ENCODE assay signal across 8 mouse cellular contexts in genomic region chr5:35756997-35757638, GRCm38 (mm10). TPM values are rescaled to one million over a fixed set of nuclear protein-coding genes. Genes with fewer than 3 reads are reported as not detected.
DNase-seq lines count a peak whose midpoint lies in the region; ATAC-seq and TF ChIP-seq lines count a peak whose summit lies in the region.

No protein-coding gene starts in this region.

- peak overlapping the region; percentile 99 for H3K4me2 ChIP-seq in heart, embryonic 15.5 days
- peak overlapping the region; percentile 96 for H3K4me2 ChIP-seq in intestine, embryonic 16.5 days (ENCODE audit: low read depth, low read length)
- peak overlapping the region; percentile 100 for H3K4me2 ChIP-seq in liver, embryonic 11.5 days

- DNase-seq in heart, postnatal 4 days = no peak
- DNase-seq in ZHBTc4 (ENCODE audit: low read depth, low spot score) = peak; percentile 51
- DNase-seq in liver, embryonic 11.5 days (ENCODE audit: low spot score) = no peak
- DNase-seq in retina, adult 2 months (ENCODE audit: low read depth, low spot score) = peak; percentile 53
- no peak for DNase-seq in urinary bladder, adult 2 months (ENCODE audit: low spot score)

- H3K9ac ChIP-seq in heart, embryonic 15.5 days = peak overlapping the region; percentile 45; the same call in 1 of the 2 replicates
- H3K9ac ChIP-seq in intestine, embryonic 16.5 days (ENCODE audit: low read depth, low read length) = peak overlapping the region; percentile 45
- peak overlapping the region; percentile 26; the same call in 1 of the 2 replicates for H3K9ac ChIP-seq in liver, embryonic 11.5 days (ENCODE audit: low read depth, low read length)

- TF ChIP-seq POLR2A in embryonic fibroblast, embryonic 13.5 days (IDR thresholded peaks at IDR 0.05; ENCODE audit: low read depth, low read length) = no peak

- no peak overlapping the region for H3K27ac ChIP-seq in heart, embryonic 15.5 days
- H3K27ac ChIP-seq in embryonic fibroblast, embryonic 13.5 days (ENCODE audit: insufficient read depth, low read length) = no peak overlapping the region
- peak overlapping the region; percentile 65; the same call in 1 of the 2 replicates for H3K27ac ChIP-seq in intestine, embryonic 16.5 days (ENCODE audit: low read length)
- no peak overlapping the region for H3K27ac ChIP-seq in liver, embryonic 11.5 days (ENCODE audit: low read depth, low read length)

- peaks cover 43% of the 10 kb centered on the region for H3K27me3 ChIP-seq in heart, embryonic 15.5 days
- H3K27me3 ChIP-seq in intestine, embryonic 16.5 days (replicated peaks; ENCODE audit: control insufficient read depth, insufficient read depth, low read length) = peaks cover 13% of the 10 kb centered on the region
- H3K27me3 ChIP-seq in liver, embryonic 11.5 days (replicated peaks; ENCODE audit: control insufficient read depth, insufficient read depth, low read length) = peaks cover 44% of the 10 kb centered on the region

- H3K4me3 ChIP-seq in heart, embryonic 15.5 days = peak overlapping the region; percentile 71
- H3K4me3 ChIP-seq in embryonic fibroblast, embryonic 13.5 days (ENCODE audit: insufficient read depth, low read length) = peak overlapping the region; percentile 28
- peak overlapping the region; percentile 55 for H3K4me3 ChIP-seq in intestine, embryonic 16.5 days (ENCODE audit: low read length)
- H3K4me3 ChIP-seq in liver, embryonic 11.5 days (ENCODE audit: low read depth, low read length) = peak overlapping the region; percentile 64

- WGBS in heart, embryonic 15.5 days = 13% methylated on average over 26 of the region's 26 CpGs
- 8% methylated on average over 26 of the region's 26 CpGs for WGBS in intestine, embryonic 16.5 days
- 11% methylated on average over 25 of the region's 26 CpGs for WGBS in liver, embryonic 11.5 days

- no peaks in the 10 kb centered on the region for H3K36me3 ChIP-seq in heart, embryonic 15.5 days
- H3K36me3 ChIP-seq in intestine, embryonic 16.5 days (ENCODE audit: control insufficient read depth, insufficient read depth, low read length) = no peaks in the 10 kb centered on the region
- no peaks in the 10 kb centered on the region for H3K36me3 ChIP-seq in liver, embryonic 11.5 days (ENCODE audit: control insufficient read depth, insufficient read depth, low read length)

- no peaks in the 10 kb centered on the region for H3K9me3 ChIP-seq in heart, embryonic 15.5 days (replicated peaks)
- no peaks in the 10 kb centered on the region for H3K9me3 ChIP-seq in intestine, embryonic 16.5 days (ENCODE audit: control insufficient read depth, low read length)
- H3K9me3 ChIP-seq in liver, embryonic 11.5 days (ENCODE audit: control insufficient read depth, low read length) = no peaks in the 10 kb centered on the region

- no peak for ATAC-seq in heart, embryonic 15.5 days (replicated peaks; ENCODE audit: insufficient number of reproducible peaks, insufficient read depth, low FRiP score, low read depth)
- peak; percentile 67 for ATAC-seq in intestine, embryonic 16.5 days
- ATAC-seq in liver, embryonic 11.5 days (replicated peaks; ENCODE audit: low FRiP score) = peak; percentile 55

- no peak for TF ChIP-seq CTCF in embryonic fibroblast, embryonic 13.5 days (IDR thresholded peaks at IDR 0.05; ENCODE audit: borderline replicate concordance, insufficient read depth, low read length)

- H3K4me1 ChIP-seq in heart, embryonic 15.5 days (replicated peaks) = peaks cover 9% of the 10 kb centered on the region
- no peaks in the 10 kb centered on the region for H3K4me1 ChIP-seq in embryonic fibroblast, embryonic 13.5 days (ENCODE audit: control insufficient read depth, insufficient read depth, low read length)
- H3K4me1 ChIP-seq in intestine, embryonic 16.5 days (ENCODE audit: control insufficient read depth, insufficient read depth, low read length) = 0 out of 2 replicates have a peak, but pooled peaks cover 4% of the 10 kb centered on the region
- H3K4me1 ChIP-seq in liver, embryonic 11.5 days (replicated peaks; ENCODE audit: control insufficient read depth, insufficient read depth, low read length) = no peaks in the 10 kb centered on the region

RNA-seq across cellular contexts. Expression of gene Ablim2, which starts 0.6 kb away (rescaled TPM):
- 4.3 and 5.3 TPM in 2 replicates for polyA plus RNA-seq in heart, embryonic 15.5 days (2015; fragmentation: Nextera tagmentation; extraction: Ambion mirVana)
- total RNA-seq in heart, postnatal 4 days (2021) = 10 to 100 TPM; 10.8 to 11.7 TPM
- not detected in 2 replicates for polyA plus RNA-seq in embryonic fibroblast, embryonic 13.5 days (2011; ENCODE audit: insufficient read length, low read depth, missing spikeins)
- polyA plus RNA-seq in intestine, embryonic 16.5 days (2015; fragmentation: Nextera tagmentation; extraction: Ambion mirVana) = 5.4 and 5.7 TPM in 2 replicates
- polyA plus RNA-seq in liver, embryonic 11.5 days (2014; fragmentation: Nextera tagmentation; extraction: Ambion mirVana) = 0.18 and 0.29 TPM in 2 replicates
- polyA plus RNA-seq in urinary bladder, adult 2 months (2012; rRNA removed) = 3.7 and 4.4 TPM in 2 replicates

RNA-seq across cellular contexts. Expression of gene Sh3tc1, which starts 17.3 kb away (rescaled TPM):
- polyA plus RNA-seq in heart, embryonic 15.5 days (2015; fragmentation: Nextera tagmentation; extraction: Ambion mirVana) = 8.6 and 10.9 TPM in 2 replicates
- total RNA-seq in heart, postnatal 4 days (2021) = 10 to 100 TPM; 12.9 to 16.2 TPM
- 0.60 TPM in 1 of 2 replicates, not detected in the other for polyA plus RNA-seq in embryonic fibroblast, embryonic 13.5 days (2011; ENCODE audit: insufficient read length, low read depth, missing spikeins)
- polyA plus RNA-seq in intestine, embryonic 16.5 days (2015; fragmentation: Nextera tagmentation; extraction: Ambion mirVana) = 18.4 and 20.5 TPM in 2 replicates
- 4.0 and 4.3 TPM in 2 replicates for polyA plus RNA-seq in liver, embryonic 11.5 days (2014; fragmentation: Nextera tagmentation; extraction: Ambion mirVana)
- polyA plus RNA-seq in urinary bladder, adult 2 months (2012; rRNA removed) = 2.4 and 3.2 TPM in 2 replicates

Comparison
In these comparisons a context has a peak if more than half of its experiments do, and no peak if none do; other contexts are left out.
1. DNase-seq: peak in ZHBTc4 (single experiment) and retina, adult 2 months (single experiment); none in heart, postnatal 4 days (single experiment), liver, embryonic 11.5 days (single experiment) and urinary bladder, adult 2 months (single experiment).
2. Peak in every context shown above with its lines, with median percentiles within 50 percentile points of each other: H3K4me2 ChIP-seq, H3K4me3 ChIP-seq and H3K9ac ChIP-seq.